Mouse (Mus musculus): ENCODE data around the gene Snx11.
"Not testable (repeated sequence)": the region's sequence is repeated elsewhere in the genome, so short reads cannot be mapped to it uniquely, and the experiment has no call there.

Gene Snx11

DNA sequence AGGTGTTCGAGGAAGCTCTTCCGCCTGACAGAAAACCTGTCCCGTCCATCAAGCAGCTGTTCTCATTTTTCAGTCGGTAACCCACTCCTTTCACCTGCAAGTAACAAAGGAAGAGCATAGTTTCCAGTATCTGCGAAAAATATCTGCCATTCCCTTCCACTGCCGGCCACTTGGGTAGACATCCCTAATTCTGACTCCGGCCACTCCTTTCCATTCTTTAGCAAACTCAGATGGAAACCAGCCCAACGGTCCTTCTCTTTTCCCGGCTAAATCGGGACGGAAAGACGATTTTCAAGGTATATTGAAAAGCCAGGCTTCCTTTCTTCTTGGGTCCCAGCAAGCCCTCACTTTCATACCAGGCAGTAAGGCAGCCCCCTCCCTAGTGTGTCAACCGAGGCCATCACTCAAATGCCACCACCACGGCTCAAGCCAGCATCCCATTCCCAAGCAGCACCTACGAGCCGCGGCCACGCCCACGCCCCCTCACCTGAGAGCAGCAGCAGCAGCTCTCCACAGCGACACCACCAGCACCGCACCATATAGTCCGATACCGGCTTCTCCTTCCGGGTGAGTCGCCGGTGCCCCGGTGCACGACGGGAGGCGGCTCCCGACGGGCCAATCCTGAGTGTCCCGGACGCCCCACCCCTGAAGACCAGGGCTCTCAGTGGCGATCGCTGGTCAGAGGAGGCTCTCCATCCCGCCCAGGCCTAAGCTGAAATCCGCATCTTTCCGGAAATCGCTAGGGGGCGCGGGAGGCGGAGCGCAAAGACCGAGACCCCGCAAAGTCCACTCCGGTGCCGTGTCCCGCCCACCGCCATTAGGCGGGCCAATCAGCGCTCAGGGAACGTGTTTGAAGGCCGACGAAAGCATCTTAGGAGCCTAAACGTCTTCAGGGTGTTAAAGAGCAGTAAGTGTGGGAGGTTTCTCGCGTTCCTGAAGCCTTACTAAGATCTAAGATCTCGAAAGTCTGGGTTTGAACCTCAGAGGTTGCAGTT is at the start of gene Snx11:
Gene Snx11 (minus strand): TSS at position 592 of the 995 bp plus-strand sequence.
- DNase-seq (ENCODE audit: low spot score in 2 of 2) = peak; percentile 99 to 100

DNA sequence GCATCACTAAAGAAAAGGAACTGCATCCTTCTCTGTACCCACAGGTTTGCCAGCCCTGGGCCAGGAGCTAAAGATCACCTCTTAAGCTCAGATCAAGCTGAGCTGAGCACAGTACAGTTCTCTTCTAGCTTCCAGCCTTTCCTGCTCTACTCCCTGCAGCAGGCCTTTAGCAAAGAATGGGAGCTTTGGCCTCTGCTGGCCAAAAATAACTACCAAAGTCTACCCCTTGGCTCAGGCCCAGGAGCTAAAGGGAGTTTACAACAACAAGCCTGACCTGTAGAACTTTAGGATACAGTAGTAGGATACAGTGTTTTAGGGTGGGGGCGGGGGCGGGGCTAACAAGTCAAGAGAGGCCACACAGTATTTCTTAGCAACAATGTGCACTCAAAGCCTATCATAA is 49.1 kb upstream of the Snx11 start:
- DNase-seq (ENCODE audit: low spot score in 2 of 2) = peak in 1 of 2 experiments; percentile 44

DNA sequence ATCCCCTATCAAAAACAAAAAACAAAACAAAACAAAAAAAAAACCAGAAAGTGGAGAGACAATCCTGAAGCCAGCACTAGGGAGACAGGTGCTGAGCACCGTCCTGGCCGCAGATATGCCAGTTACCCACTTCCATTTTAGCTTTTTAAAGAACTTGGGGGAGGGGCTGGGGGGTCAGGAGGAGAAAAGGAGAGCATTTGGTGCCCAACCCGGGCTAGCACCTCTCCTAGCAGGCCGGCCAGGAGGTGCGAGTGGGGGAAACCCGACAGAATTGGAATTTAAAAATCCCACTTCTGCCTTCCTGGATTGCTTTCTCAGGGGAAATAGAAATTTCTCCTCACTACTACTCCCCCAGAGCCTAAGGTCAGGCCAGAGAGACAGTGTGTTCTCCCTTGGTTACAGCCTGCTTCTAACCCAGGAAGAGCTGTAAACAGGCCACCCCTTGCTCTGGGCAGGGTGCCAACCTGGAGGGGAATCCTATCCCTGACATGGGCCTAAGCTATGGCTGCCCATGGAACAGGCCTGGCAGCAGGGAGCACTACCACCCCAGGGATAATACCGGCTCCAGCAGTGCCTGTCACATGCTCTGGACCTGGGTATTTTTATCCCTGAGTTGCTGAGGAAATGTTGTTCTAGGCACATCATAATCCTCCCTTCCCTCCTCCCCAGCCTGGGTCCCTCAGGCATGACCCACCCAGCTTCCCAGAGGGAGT is 47.6 kb upstream of the Snx11 start:
- DNase-seq (ENCODE audit: low spot score in 2 of 2) = peak; percentile 55 to 82

DNA sequence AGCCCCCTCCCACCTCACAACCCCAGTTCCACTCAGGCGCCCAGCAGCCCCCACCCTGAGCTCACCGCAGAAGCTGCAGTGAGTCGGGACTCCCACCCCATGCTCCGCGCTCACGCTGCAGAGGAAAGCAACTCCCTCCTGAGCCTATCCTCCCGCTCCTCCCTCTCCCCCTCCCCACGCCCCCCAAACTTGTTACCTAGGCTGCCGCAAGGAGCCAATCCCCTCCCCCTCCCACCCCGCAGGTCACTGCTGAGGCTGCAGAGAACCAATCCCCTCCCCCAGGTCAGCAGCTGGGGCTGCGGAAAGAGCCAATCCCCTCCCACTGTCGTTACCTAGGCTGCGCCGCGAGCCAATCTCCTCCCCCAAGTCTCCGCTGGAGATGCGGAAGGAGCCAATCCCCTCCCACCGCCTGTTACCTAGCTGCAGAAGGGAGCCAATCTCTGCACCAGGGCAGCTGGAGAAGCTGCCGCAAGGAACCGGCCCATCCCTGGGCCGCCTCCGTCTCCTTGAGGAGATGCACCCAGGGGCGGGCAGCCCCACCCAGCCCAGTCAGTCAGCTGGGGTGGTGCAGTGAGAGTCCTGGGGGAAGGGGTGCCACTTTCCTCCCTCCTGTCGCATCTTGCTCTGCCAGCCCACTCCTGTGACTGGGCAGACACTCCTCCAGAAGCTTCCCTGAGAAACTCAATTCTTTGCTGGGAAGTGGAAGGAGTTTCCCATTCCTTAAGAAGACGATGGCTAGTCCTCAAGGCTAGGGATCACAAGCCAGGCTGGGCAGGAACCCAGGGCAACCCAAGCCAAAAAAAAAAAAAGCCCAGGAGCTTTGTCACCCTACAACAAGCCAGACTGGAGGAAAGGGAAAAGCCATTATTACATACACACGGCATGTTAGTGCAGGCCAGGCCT is 46.8 kb upstream of the Snx11 start:
- peak; percentile 78 to 88 for DNase-seq (ENCODE audit: low spot score in 2 of 2)

DNA sequence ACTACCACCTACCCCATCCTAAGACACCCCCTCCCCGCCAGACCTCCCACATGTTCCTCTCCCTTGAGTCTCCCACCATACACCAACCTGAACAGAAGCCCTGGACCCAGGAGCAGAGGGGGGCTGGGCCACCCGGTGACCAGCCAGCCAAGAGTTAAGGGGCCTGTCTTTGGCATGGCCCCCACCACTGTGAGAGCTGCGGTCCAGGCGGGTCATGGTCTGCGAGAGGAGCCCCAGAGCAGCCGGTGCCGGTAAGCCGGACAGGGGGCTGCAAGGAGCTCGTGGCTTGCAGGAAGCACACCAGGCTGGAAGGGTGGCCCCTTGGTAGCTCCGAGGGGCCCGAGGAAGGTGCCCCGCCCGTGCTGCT is 46.1 kb upstream of the Snx11 start:
- no peak for DNase-seq (ENCODE audit: low spot score in 2 of 2)

DNA sequence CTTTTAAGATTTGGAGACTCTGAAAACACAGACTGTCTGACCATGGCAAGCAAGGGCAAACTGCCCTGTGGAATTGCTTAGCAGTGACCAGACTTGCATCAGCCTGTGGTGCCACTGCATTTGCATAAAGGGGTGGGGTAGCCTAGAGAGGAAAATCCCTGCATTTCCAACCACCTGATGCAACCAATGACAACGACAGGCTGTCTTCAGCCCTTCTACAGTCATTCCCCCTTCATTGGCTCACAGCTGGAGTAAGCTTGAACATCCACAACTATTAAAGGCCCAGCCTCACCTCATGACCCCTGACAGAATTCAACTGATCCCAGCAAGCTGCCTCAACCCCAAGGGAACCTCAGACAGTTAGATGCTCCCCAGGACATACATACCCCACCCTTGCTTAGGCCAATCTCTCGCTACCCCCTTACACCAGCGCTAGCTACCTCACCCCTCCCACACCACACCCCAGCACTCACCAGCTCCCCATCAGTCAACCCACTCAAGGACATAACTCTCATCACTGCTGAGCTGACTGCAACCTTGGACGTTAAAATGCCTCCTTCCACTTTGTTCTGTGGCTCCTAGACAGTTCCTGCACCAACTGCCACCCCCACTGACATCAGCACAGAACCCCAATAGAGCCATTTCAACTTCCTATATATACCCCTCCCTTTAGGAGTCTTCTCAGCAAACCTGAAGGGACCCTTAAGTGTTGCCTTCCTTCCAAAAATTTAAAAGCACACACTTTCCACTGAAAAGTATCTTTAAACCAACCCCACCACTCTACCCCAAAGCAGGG is 45.5 kb upstream of the Snx11 start:
- no peak for DNase-seq (ENCODE audit: low spot score in 2 of 2)

DNA sequence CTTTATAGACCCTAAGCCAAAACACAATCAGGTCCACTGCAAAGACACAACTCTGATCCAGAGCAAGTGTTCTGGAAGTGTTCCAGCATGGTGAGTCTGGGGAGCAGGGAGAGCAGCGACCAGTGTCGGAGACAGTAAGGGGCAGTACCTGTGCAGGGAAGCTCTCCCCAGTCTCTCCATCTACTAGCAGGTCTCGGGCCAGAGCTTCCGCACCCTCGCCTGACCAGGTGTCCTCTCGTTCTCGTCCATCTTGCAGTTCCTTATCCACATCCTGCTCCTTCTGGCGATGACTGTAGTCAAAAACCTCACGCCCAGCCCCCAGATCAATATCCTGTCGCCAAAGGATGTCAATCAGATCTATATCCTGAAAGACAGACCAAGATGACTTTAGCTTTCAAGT is 44.6 kb upstream of the Snx11 start:
- no peak for DNase-seq (ENCODE audit: low spot score in 2 of 2)

DNA sequence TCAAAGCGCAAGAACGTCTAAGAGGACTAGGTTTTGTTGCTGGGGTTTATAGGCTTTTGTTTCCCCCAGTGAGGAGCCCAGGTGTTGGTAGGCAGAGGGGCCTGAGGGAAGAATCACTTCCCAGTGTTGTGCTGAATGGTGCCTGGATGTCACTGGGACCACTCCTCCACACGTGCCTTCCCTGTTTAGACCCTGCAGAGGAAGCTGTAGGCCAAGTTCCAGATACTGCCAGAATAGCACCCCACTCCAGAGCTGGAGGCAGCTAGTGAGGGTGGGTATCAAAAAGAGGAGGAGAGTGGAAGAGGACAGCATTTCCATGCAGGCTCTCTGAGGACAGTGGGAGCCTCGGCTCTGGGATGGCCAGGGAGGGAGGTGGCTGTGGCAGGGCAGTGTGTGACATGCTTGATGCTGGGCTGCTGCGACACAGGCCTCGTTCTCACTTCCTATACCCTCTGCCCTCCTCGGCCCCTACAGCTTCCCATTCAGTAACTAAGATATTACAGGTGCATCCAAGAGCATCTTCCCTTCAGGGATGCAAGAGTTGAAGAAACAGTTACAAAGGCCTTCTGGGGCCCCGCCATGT is 40.9 kb upstream of the Snx11 start:
- no peak for DNase-seq (ENCODE audit: low spot score in 2 of 2)

DNA sequence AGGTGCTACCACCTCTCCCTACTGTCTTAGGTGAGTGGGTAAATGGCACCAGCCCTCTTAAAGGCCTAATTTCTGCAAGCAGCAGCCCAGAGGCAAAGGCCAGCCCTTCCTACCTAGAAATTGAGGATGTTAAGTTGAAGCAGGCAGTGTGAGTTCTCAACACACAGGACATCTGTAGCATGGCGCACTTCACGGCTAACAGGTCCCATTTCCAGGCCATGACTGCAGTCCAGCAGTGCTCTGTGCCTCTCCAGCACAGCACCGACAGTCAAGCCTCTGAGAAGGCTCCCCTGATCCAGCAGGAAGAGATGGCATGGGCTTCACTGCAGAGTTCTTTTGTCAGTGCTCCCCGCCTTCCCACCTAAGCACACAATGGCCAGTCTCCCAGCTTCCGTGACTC is 39.6 kb upstream of the Snx11 start:
- no peak for DNase-seq (ENCODE audit: low spot score in 2 of 2)

DNA sequence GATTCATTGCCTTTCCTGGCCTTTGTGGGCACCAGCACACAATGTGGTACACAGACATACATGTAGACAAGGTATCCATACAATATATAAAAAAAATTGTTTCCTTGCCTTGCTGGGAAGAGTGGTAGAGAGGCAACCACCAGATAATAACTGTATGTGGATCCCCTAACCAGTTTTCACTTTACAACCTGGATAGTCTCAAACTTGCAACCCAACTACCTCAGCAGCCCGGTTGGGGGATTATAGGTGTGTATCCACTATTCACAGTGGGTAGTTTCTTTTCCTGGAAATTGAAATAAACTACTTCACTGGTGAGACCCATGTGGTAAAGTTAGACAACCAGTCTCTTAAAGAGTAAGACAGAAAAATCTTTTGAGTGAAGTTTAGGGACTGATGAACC is 39.1 kb upstream of the Snx11 start:
- no peak for DNase-seq (ENCODE audit: low spot score in 2 of 2)

DNA sequence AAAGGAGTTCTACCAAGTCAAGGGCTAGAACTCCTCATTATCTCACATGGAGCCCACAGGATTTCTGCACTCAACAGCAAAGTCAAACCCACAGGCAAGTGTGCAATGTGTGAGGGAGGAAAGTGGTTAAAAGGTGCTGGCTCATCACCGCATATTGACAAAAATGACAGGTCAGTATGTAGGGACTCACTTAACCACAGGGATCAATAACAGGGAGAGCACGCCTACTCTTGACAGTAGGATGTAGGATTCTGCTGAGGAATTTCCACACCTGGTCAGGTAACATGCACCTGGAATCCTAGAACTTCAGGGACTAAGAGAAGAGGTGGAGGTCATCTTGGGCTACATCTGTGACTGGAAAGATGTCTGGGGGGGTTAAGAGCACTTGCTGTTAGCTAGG is 38.5 kb upstream of the Snx11 start:
- no peak for DNase-seq (ENCODE audit: low spot score in 2 of 2)

DNA sequence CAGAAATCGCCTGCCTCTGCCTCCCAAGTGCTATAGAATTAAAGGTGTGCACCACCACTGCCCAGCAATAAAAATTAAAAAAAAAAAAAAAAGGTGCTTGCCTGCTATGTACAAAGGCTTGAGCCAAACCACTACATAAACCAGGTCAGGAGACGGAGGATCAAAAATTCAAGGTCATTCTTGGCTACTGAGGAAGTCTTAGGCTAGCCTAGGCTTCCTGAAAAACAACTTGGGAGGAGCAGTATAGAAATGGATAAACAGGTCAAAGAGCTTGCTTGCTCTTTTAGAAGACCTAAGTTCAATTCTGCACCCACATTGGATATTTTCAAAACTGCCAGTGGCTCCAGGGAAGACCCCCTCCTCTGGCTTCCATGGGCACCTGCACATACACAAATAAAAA is 37.1 kb upstream of the Snx11 start:
- no peak for DNase-seq (ENCODE audit: low spot score in 2 of 2)

DNA sequence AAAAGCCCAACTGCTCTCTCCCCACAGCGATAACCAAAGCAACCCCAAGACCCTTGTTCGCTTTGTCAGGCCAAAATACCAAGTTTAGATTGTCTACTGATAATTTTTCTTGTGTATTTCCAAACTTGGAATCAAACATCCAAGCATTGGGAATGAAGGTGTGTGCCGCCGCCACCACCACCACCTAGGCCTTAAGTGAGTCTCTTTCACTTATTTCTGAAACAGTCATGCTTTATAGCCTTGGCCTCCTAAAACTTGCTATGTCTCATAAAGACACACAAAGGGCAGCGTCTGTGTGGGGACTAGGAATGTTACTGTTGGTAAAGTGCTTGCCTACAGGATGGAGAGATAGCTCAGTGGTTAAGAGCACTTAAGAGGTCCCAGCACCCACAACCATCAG is 36.6 kb upstream of the Snx11 start:
- DNase-seq (ENCODE audit: low spot score in 2 of 2) = no peak

DNA sequence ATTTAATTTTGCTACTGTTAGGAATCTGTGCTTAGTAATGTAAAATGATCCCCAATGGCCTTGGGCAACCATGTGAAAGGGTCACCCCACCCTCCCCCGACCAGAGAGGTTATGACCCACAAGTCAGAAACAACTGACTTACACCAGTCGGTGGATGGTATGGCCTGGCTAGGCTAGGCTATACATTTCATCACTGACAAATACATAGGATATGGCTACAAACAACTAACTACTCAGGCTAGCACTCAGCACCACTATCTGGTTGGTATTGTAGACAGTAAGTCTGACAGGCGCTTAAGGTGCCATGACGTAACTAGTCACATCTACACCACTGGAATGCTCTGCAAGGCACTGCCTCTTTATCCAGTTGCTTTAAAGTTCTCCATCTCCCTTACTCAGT is 36.1 kb upstream of the Snx11 start:
- no peak for DNase-seq (ENCODE audit: low spot score in 2 of 2)

DNA sequence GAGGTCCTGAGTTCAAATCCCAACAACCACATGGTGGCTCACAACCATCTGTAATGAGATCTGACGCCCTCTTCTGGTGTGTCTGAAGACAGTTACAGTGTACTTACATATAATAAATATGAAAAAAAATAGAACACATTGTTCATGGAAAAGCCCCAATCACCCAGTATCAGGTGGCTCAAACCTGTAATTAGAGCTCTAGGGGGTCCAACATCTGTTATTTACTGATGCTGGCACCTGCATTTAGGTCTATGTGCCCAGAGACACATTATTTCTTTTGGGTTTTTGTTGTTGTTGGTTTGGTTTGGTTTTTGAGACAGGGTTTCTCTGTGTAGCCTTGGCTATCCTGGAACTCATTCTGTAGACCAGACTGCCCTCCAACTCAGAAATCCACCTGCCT is 33.8 kb upstream of the Snx11 start:
- DNase-seq (ENCODE audit: low spot score in 2 of 2) = not testable (repeated sequence)

DNA sequence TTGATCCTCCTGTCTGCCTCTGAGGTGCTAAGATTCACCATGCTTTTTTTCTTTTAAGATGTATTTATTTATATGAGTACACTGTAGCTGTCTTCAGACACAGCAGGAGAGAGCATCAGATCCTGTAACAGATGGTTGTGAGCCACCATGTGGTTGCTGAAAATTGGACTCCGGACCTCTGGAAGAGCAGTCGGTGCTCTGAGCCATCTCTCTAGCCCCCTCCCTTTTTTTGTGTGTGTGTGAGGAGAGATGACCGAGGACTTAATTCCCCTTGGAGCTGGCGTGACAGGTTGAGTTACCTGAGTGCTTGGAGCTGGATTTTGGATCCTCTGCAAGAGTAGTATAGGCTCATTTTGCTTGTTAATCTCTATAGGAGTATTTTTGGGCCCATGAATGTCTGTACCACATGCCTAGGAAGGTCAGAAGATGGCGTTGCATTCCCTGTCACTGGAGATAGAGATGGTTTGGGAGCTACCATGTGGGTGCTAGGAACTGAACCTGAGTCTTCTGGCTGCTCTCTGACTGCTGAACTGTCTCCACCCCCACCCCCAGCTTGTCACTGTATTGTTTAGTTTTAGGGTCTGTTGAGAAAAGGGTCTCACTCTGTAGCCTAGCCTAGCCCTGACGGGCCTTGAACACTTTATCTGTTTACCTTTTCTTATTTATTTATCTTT is 32.3 kb upstream of the Snx11 start:
- DNase-seq (ENCODE audit: low spot score in 2 of 2) = no peak

DNA sequence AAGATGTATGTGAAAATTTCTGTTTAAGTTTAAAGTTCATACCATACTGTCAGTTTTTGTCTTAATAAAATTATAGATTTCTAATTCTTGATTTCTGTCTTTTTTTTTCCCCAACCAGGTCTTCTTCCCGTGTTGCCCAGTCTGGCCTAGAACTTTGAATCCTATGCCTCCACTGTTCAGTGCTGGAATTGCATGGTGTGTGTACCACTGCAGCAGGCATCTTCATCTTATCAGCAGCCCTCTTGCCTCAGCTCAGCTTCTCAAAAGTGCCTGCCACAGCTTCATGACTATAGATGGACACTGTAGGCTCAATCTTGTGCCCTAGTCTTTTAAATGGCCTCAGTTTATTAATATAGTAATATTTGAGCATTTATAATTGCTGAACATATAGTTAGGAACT is 30.7 kb upstream of the Snx11 start:
- DNase-seq (ENCODE audit: low spot score in 2 of 2) = no peak

DNA sequence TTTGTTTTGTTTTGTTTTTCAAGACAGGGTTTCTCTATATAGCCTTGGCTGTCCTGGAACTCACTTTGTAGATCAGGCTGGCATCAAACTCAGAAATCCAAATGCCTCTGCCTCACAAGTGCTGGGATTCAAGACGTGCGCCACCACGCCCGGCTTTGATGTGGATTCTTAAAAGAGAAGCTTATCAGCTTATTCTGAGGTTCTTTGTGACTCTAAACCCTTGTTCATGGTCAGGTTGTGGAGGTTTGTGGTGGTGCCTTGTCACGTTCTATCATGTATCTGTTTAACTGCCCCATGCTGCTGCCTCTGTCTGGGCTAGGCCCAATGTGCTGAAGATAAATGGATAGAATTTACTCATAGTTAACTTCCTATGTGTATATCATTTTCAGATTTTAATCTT is 28.2 kb upstream of the Snx11 start:
- DNase-seq (ENCODE audit: low spot score in 2 of 2) = no peak

DNA sequence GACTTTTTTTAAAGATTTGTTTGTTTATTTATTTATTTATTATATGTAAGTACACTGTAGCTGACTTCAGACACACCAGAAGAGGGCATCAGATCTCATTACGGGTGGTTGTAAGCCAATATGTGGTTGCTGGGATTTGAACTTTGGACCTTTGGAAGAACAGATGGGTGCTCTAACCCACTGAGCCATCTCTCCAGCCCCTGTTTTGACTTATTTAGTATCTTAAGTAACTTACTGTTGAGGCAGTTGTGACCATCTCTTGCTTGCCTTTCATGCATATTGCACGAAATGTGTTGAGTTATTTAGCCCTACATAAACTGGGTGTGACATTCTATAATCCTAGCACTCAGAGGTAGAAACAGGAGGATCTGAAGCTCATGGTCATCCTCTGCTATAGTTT is 22.2 kb upstream of the Snx11 start:
- no peak for DNase-seq (ENCODE audit: low spot score in 2 of 2)

DNA sequence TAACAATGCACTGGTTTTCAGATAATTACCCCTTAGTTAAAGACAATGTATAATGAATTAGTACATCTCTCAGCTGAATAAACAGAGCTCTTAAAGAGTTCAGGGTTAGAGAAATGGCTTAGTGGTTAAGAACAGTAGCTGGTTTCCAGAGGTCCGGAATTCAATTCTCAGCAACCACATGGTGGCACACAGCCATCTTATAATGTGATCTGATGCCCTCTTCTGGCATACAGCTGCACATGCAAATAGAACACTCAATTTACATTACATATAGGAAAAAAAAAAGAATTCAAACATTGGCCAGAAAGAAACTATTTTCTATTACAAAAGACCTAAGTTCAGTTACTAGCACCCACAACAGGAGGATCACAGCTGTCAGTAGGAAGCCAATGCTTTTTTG is 19.2 kb upstream of the Snx11 start:
- DNase-seq (ENCODE audit: low spot score in 2 of 2) = no peak
